Mouse (Mus musculus) spleen, postnatal 36 days (tissue): Measurements from ENCODE around the gene Rcl1.

Experiments used
- DNase-seq, 2 experiments: peaks; one replicate each; pipeline ENCODE4 v3.0.0; 2022; ENCODE audit warnings: low spot score in 2 of 2, mixed read lengths in 1 of 2

Gene Rcl1

DNA sequence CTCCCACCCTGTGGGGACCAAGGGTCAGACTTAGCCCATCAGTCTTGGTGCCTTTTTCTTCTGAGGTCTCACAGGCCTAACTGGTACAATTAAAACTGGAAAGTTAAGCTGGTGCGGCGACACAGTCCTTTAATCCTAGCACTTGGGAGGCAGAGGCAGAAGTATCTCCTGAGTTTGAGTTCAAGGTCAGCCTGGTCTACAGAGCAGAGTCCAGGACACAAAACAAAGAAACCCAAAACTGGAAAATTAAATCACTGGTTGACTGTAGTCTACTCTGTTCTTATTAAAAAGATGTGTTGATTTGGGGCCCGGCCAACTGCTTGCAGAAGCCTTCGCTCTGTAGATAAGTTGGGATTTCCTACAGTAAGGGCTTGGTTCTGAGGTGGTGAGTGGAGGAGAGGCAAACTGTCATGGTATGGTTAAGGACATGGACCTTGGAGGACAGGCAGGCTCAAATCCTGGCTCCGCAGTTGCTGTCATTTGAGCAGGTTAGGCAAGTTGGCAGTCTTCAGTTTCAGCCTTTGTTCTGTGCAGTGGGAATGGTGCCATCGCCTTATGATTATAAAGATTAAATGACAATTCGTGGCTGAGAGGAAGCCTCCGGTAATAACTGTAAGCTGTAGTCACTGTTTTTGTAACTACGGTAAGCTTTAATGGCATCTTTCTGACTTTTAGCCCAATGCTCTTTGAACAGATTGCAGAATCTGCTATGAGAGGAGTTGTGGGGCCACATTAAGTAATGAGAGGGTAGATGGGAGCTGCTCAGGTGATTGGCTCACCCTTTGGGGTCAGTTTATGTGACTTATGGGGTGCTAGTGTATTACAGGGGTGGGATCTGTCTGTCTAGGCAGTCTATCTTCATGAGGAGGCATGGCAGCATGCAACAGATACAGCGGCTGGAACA is 12.8 kb downstream of the Rcl1 start:
- DNase-seq: no peak

DNA sequence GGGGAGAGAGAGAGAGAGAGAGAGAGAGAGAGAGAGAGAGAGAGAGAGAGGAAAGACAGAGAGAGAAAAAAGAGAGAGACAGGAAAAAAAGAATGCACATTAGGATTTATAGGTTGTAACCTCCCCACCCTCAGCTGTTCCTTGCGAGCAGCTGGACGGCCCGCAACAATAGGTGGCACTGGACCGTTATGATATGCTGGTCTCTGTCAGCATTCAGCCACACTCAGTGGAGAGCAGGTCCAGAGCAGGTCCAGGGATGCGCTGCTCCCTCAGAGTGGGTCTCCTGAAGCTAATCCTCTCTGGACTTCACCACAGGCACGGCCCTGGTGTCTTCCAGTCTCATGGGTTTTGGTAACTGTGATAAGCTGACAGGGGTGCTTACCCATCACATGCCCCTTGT is 15.6 kb downstream of the Rcl1 start:
- DNase-seq: no peak

DNA sequence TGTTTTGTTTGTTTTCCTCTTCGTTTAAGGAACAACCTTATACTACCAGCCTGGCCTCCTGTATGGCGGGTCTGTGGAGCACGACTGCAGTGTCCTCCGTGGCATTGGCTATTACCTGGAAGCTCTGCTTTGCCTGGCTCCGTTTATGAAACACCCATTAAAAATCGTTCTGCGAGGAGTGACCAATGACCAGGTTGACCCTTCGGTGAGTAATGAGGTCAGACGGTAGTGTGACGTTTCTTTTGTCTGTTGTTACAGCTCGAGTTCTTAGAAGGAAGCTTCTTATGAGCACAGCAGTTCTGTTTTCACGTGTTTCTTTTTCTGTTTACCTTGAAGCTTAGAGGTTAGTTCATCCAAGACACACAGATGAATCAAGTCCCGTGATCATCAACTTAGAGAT is 17.0 kb downstream of the Rcl1 start:
- no peak for DNase-seq

DNA sequence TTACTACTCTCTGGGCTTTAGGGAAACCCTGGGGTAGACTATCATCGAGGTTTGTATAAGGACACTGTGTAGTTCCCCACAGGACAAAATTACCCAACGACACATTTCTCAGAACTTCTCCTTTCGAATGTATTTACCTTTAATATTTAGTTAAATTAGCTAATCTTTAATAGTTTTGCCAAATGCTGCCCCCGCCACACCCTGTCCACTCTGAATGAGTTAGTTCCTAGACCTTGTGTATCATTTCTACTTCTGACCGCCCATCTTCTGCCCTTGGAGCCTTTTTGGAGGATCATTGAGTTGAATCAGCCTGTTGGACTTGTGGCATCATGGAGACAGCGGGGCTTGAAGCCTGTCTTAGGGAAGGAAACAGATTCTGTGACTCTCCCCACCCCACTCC is 19.1 kb downstream of the Rcl1 start:
- DNase-seq: no peak

DNA sequence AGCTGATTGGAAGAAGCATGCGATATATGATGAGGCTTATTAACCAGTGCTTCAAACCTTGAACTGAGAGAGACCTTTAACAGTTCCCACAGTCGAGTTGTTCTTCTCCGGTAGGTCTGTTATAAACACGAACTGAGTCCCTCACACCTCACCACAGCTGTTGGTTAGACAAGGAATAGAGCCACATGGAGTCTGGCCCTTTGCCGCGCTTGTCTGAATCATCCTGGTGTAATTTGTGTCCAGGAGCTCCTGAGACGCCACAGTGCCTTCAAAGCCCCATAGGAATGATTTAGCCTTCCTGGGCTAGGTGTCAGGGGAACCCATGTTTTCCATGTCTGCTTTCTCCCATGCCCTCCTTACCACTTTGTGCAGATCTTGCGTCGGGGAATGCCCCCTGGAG is 20.2 kb downstream of the Rcl1 start:
- no peak for DNase-seq

DNA sequence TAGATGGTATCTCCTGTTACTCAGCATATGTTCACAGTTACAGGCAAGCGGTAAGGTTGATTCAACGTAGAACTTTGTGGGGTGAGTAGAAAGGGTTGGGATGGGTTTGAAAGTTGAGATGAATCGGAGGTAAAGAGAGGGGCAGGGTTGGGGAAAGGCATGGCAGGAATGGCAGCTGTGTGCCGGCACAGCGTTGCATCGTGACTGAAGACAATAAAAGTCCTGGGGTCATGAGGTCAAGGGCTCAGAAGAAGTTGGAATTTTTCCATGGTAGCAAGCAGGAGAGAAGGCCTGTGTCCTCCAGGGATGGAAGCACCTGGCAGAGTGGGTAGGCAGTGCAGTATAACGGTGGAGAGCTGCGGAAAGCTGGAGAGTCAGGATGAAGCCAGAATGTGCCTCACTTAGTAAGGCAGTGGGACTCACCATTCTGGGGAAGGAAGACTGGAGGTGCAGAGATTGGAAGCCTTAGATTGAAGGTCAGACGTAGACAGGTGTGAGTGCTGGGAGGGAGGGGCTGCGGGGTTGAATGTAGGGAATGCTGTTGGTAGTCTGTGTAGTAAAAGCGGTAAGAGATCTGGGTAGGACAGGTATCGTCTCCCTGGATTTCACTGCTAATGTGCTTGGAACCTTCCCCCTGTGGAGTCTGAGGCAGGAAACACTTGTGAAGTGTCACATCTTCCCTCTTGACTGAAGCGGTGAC is 23.9 kb downstream of the Rcl1 start:
- no peak for DNase-seq

DNA sequence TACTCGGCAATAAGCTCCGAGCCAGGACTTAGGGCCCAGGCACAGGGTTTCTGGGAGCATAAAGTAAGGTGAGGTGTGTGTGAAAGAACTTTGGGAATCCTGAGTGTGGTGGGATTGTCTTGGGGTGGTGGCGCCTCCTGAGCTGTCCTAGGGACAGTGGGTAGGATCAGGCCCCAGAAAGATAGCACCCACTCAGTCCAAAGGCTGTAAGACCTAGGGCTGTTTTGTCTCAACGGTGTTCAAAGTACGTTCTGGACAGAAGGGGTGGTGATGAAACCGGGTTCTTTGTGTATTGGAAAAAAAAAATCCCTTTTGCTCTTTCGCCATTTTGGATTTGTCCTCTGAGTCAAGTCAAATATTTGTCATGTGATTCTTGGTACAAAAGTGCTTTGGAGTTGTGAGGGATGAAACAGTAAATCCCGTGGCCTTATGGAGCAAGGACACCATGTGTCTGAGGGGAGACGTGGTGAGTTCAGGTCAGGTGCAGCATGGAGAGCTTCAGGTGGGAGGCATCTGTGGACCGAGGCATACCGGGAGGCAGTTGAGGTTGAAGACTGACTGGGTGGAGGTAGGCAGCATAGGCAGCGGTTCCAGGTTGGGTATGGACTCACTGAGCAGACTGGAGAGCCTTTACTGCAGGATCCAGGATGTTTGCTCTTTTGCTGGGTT is 25.3 kb downstream of the Rcl1 start:
- no peak for DNase-seq

DNA sequence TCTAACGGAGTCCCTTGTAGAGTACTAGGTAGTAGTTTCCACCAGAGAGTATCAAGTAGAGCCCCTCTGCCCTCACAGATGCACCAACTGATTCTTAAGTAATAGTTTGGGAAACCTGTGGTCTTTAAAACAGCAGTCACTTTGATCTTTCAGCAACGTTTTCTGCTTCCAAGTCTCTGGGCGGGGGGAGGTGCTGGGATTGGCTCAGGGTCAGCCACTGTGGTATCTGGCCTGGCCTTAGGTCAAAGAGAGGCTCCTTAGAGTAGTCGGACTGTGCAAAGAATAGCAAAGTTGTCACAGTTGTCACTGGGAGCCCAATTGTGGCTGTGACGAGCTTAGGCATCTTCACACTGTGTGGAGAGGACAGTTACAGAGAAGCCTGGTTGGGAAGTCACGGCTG is 26.2 kb downstream of the Rcl1 start:
- DNase-seq: no peak

DNA sequence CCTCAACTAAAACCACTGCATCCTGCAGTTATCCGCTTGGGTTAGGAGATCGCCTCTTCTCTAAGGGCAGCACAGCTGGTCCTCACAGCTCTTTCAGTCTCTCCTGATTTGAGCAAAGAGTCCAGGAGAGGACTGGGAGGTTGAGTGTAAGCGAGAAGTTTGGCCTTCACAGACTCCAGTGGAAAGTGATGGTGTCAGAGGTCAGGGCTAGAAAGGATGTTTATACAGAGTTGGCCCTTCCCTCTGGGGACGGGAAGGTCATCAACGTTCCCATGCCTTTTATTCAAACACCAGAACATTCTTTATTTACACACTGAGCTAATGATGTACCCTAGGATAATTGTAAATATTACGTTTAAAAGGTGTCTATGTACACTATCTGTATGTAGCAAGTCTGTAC is 27.0 kb downstream of the Rcl1 start:
- no peak for DNase-seq

DNA sequence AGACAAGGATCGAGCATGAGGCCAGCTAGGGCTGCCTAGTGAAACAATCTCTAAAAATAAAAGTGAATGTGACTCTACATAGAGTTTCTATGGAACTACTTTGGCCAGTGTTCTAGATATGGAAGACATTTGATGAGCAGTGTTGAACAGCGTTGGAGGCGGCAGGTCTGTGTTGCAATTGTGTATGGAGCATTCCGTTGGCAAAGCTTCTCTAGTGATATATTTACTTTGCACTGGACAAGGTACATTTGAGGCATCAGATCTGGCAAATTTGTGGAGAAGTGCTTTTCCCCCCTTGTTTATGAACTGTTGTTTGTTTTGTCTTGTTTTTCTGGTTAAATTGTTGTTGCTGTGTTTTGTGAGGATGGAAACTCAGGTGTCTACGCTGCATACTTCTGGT is 28.4 kb downstream of the Rcl1 start:
- no peak for DNase-seq

DNA sequence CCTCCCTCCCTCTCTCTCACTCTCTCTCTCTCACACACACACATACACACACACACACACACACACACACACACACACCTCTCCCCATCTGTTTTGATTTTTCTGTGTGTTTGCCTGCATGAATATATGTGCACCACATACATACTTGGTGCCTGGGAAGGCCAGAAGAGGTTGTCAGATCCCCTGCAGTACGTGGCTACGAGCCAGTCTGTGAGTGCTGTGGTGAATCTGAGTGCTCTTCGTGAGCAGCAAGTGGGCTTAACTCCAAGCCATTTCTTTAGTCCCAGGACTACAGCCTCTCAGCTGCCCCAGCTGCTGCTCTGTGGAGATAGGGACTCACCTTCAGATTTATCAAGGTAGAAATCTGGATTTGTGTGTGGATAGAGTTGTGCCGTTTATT is 30.0 kb downstream of the Rcl1 start:
- no peak for DNase-seq

DNA sequence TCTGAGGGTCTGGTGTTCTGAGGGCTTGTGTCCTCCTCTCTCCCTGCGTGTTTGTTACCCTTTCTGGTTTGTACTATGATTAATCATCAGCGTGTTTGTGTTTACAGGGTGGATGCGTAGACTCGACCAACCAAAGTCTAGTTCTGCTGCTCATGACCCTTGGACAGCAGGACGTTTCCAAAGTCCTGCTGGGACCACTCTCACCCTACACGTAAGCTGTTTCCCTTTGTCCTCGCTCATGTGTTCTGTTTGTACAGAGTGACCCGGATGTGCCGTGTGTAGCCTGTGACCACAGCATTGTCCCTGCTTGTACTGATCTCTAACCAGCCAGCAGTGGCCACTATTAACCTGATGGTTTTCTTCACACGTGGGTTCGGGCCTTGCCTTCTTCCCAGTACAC is 33.1 kb downstream of the Rcl1 start:
- no peak for DNase-seq

DNA sequence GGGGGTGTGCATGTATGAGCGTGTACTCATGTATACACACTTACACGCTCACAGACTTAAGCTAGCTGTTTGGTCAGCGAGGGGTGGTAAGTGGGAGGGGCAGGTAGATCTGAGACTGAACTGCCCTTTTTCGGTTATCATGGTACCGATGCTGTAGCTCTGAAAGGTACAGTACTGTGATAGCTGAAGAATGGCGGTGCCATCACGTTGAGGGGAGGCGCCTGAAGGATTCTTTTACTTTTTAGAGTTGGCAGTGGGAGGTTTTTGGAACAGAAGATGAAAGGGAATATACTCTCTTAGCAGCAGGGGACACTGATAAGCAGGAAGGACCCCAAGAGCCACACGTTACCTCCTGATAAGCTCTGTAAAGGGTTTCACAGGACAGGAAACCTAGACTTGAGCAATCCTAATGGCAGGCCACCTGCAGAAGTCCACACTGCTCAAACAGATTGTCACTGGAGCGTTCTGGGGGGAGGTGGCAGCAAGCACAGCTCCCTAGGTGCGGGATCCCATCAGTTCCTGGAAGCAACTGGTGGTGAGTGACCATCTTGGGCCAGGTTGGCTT is 34.1 kb downstream of the Rcl1 start:
- no peak for DNase-seq

DNA sequence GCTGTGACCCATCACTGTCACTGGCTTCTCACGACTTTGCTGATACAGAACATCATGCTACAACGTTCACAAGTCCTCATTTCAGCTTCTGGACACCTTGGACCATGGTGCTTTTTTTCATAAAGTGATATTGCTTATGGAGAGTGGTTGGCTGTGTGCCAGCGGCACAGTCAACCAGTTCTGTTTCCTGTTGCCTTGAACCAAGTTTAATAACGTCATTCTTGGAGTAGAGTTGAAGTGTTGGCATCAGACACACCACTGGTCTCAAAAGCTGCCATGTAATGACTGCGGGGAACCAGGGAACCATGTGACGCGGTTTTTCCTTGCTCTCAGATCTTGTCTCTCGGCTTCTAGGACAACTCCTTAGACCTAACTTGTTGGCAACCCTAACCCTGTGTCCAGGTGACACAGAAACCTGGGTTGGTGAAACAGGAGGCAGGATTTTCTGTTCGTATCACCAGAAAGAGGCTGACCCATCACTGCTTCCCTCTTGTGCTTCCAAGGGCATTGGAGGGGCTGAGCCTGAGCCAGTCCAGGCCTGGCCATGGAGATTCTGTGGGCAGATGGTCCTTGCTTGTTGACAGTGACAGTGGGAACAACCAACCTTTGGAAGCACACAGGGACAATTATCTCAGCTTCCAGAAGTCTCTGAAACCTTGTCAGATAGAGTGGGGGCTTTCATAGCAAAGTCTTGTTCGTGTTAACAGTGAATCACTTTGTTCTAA is 37.5 kb downstream of the Rcl1 start:
- no peak for DNase-seq

DNA sequence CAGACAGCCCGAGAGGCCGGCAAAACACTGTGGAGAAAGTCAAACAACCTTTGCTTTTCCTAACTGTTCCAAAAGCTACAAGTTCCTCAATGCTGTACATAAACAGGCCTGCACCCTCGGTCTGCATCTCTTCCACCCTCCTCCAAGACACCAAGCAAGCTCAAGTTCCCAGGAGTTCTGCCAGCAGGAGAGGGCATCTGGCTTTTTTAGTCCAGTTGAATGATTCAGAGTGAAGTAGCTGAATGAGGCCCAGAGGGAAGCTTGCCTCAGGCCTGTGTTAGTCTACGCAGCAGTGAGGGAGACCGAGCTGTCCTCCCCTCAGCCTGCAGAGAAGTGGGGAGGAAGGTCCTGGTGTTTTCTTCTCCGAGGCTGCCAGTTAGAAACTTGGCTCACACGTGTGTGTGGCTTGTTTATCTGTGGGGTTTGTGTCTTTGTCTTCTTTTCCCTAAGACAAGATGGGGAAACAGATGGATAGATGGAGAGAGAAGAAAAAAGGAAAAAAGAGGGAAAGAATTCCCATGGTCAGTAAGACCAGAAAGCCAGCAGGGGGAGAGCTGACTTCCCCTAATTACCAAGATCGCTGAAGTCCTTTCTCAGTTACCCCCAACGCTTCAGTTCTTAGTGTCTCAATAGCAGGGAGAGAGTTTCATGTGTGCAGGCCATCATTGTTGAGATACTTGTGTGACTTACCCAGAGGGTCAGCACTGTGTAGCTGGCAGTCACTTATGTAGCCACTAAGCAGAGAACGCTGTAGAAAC is 38.7 kb downstream of the Rcl1 start:
- no peak for DNase-seq

DNA sequence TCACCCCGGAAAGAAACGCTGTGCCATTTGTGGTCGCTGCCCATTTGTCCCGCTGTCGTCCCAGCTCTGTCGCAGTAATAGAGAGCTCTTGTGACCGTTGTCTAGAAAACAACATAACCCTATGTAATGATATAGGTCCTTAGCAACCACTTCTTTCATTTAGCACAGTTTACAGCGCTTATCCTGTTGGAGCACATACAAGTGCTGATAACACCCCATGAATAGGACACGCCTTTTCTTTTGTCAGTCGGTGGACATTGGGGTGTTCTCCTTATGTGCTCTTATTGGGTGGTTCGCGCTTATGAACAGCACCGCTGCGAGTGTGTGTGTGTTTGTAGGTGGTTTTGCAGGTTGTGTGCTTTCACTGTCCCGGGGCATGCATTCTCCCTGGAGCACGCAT is 39.8 kb downstream of the Rcl1 start:
- no peak for DNase-seq

DNA sequence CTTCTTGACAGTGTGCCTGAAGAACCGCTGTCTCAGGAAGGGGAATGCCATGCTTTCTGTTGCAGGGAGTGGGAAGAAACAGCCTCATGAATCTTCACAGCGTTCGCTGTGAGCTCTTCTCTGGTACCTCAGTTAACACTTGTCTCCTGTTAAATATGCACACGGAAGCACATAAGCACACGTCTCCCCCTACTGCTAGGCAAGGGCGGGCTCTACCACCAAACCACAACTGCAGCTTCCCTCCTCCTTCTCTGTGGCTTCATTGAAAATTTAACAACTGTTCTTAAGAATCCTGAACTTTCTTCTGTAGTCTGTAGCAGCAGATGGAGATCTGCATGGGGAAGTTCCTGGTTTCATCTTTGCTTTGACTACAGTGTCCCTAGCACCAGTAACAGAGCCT is 41.1 kb downstream of the Rcl1 start:
- no peak for DNase-seq

DNA sequence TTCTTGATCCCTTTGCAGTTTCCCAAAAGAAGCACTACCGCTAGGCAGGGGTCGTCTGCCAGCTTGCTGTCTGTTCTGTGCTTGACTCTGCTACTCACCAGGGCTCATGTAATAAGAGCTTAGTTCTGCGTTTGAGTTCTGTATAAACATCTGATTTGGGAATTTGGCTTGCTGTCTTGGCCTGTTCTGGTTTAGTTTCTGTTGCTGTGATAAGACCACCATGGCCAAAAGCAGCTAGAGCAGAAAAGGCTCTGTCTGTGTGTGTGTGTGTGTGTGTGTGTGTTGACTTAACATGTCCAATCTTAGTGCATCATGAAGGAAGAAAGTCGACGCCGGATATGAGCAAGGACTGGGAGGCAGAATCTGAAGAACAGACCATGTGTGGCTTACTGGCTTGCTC is 44.2 kb downstream of the Rcl1 start:
- no peak for DNase-seq

DNA sequence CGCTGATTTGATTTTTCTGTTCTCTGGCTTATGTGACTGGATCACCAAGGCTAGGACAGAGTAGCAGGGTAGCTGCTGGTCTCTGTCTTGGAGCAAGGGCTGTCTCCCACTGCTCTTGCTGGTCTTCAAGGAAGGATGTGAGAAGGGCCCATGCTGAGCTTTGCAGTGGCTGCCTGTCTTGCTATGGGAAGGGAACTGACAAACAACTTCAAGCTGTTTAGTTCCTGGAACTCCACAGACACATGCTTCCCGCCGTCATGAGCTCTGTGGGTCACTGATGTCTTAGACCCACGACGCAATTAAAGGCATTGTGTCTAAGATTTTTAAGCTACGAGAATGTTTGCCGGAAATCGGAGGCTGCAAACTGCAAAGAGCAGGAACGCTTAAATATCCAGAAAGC is 45.6 kb downstream of the Rcl1 start:
- DNase-seq: no peak

DNA sequence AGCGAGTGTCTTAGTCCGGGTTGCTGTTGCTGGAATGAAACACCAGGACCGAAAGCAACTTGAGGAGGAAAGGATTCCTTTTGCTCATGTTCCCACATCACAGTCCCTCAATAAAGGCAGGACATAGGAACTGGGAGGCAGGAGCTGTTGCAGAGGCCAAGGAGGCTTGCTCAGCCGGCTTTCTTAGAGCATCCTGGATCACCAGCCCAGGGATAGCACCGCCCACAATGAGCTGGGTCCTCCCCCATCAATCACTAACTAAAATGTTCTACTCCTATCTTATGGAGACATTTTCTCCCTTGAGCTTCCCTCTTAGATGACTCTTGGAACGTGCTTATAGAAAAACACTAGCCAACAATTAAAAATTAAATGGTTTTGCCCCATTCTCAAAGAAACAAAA is 48.4 kb downstream of the Rcl1 start:
- DNase-seq: no peak

DNA sequence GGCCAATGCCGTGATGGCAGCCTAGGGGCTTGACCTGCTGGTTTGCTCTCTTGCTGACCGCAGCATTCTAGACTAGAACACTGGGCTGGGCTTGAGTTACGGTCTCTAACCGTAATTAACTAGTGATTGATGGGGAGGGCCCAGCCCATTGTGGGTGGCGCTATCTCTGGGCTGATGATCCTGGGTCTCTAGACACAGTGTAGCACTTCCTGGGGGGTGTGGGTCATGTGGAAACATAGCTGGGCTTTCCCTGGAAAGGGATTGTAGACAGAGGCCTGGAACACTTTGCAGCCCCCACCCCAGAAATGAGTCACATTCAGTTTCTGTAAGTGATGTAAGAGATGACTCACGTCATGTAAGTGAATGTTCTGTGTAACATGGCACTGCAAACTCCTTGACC is 48.9 kb downstream of the Rcl1 start:
- no peak for DNase-seq
